Mouse (Mus musculus) spleen, adult 2 months (tissue): ENCODE measurements at regions not wholly inside any gene's neighbourhood (a gene's known extent, or its start where the extent isn't known, plus 50 kb on each side); places are given as distances from the start of the nearest gene placed in this dataset.

Source experiments
- DNase-seq, 2 experiments: peaks; one replicate each; pipeline versions ENCODE4 v3.0.0 to v3.0.0-alpha.2; 2012 to 2021; ENCODE audit warnings: low spot score in 2 of 2, low read depth in 1 of 2
- H3K27ac ChIP-seq: fragments of 200-500 bp; 2 replicates; pipeline ENCODE4 v1.5.1; 2012; ENCODE audit warnings: low read length, inconsistent platforms; ENCODE audit not compliant: insufficient read depth
- H3K27me3 ChIP-seq: fragments of 200-500 bp; 2 replicates; pipeline ENCODE4 v1.6.1; 2012; ENCODE audit warnings: mild to moderate bottlenecking, moderate library complexity, low read length, inconsistent platforms; ENCODE audit not compliant: control insufficient read depth, insufficient read depth
- H3K36me3 ChIP-seq: fragments of 200-500 bp; 2 replicates; pipeline ENCODE4 v1.6.1; 2012; ENCODE audit warnings: mild to moderate bottlenecking, low read length, inconsistent platforms; ENCODE audit not compliant: control insufficient read depth, insufficient read depth
- H3K4me1 ChIP-seq: fragments of 200-500 bp; 2 replicates; pipeline ENCODE4 v1.6.1; 2011; ENCODE audit warnings: inconsistent platforms; ENCODE audit not compliant: control insufficient read depth, insufficient read depth, insufficient read length
- H3K4me3 ChIP-seq: fragments of 200-500 bp; 2 replicates; pipeline ENCODE4 v1.5.1; 2011; ENCODE audit warnings: mild to moderate bottlenecking, inconsistent platforms; ENCODE audit not compliant: insufficient read depth, insufficient read length; ENCODE audit errors: extremely low read depth
- CTCF ChIP-seq: fragments of 200-500 bp; IDR thresholded peaks from 2 replicates; pipeline ENCODE4 v1.5.1; 2011; ENCODE audit warnings: mild to moderate bottlenecking, inconsistent platforms; ENCODE audit not compliant: insufficient read depth, insufficient read length, insufficient replicate concordance; ENCODE audit errors: extremely low read depth
- POLR2A ChIP-seq: fragments of 200-500 bp; IDR thresholded peaks from 2 replicates; pipeline ENCODE4 v1.6.1; 2011; ENCODE audit warnings: low read depth, low read length, inconsistent platforms
- WGBS: fragments of 180-500 bp; shearing (Covaris S2); methylation state at CpG from one replicate; pipeline ENCODE4 v1.1.7; 2018; 5-methylcytosine and 5-hydroxymethylcytosine counted together

DNA sequence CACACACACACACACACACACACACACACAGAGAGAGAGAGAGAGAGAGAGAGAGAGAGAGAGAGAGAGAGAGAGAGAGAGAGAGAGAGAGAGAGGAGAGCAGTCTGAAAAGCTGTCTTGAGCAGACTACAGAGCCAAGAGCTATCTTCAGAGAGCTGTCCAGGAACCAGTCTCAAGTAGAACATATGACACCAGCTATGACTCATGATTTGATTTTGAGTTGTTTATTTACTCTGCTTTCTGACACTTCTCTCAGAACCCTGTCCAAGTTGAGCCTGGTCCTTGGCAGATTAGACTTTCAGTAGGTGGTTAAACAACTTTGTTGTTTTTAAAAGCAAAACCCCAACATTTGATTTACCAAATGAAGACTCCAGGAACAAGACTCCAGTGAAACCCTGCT is 420.8 kb upstream of the Lcorl start:
- Histone ChIP-seq H3K36me3 (no peaks in the 10 kb centered on the region), H3K27ac (no peak overlapping the region), H3K4me3 (no peak overlapping the region), H3K4me1 (no peaks in the 10 kb centered on the region), H3K27me3 (no peaks in the 10 kb centered on the region)
- TF ChIP-seq POLR2A: no peak
- TF ChIP-seq CTCF: no peak
- no peak for DNase-seq

- DNase-seq: no peak
- no peaks in the 10 kb centered on the region for H3K27me3 ChIP-seq
- no peak overlapping the region for H3K4me3 ChIP-seq
- TF ChIP-seq CTCF: no peak
- TF ChIP-seq POLR2A: no peak
- 94% methylated on average over 6 of the region's 6 CpGs for WGBS
- H3K27ac ChIP-seq: no peak overlapping the region
- no peaks in the 10 kb centered on the region for H3K36me3 ChIP-seq
- H3K4me1 ChIP-seq: no peaks in the 10 kb centered on the region
Observed at GRCm38 (mm10) chr5:46256730-46257129, 399.3 kb upstream of the Lcorl start.

DNA sequence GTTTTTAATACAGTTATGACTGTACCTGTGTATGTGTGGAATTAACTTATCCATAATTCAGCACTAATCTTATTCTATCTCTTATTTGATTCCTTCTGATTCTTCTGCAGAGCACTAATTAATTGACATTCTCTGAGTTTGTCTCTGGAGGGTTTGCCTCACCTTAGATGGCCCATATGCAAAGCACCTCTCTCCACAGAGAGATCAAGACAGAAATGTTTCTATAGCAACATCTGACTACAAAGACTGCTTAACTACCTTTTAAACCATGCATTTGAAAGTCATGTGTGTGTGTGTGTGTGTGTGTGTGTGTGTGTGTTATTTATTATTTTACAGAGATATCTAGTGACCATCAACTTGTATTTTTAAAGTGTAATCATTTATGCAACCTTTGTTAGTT is 396.5 kb upstream of the Lcorl start:
- H3K27ac ChIP-seq: no peak overlapping the region
- no peaks in the 10 kb centered on the region for H3K4me1 ChIP-seq
- H3K4me3 ChIP-seq: no peak overlapping the region
- no peak for DNase-seq
- no peaks in the 10 kb centered on the region for H3K36me3 ChIP-seq
- TF ChIP-seq POLR2A (no peak), CTCF (no peak)
- no peaks in the 10 kb centered on the region for H3K27me3 ChIP-seq

- Histone ChIP-seq H3K4me1 (no peaks in the 10 kb centered on the region), H3K4me3 (no peak overlapping the region), H3K36me3 (no peaks in the 10 kb centered on the region), H3K27ac (no peak overlapping the region), H3K27me3 (no peaks in the 10 kb centered on the region)
- WGBS: 82% methylated on average over 5 of the region's 5 CpGs
- DNase-seq: no peak
- no peak for TF ChIP-seq CTCF
- no peak for TF ChIP-seq POLR2A
Observed at GRCm38 (mm10) chr5:46235364-46236067, 378.1 kb upstream of the Lcorl start.

DNA sequence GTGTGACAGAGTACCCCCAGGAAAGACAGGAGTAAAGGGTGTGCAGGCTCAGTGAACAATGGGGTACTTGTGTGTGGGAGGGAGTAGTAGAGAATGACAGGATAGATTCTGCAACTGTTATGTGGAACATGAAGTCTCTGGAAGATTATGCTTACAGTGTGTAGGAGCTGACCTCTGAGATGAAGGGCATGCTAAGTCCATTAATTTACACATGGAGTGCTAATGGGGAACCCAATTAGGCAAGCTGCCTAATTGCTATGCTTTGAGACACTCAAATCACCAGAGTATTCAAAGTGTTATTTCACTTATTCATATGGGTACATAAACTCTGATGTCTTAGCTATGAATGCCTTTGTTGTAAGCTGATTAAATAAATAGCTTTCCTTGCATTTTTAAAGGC is 375.4 kb upstream of the Lcorl start:
- no peaks in the 10 kb centered on the region for H3K36me3 ChIP-seq
- no peak overlapping the region for H3K27ac ChIP-seq
- TF ChIP-seq POLR2A (no peak), CTCF (no peak)
- H3K27me3 ChIP-seq: no peaks in the 10 kb centered on the region
- no peaks in the 10 kb centered on the region for H3K4me1 ChIP-seq
- H3K4me3 ChIP-seq: no peak overlapping the region
- no peak for DNase-seq

DNA sequence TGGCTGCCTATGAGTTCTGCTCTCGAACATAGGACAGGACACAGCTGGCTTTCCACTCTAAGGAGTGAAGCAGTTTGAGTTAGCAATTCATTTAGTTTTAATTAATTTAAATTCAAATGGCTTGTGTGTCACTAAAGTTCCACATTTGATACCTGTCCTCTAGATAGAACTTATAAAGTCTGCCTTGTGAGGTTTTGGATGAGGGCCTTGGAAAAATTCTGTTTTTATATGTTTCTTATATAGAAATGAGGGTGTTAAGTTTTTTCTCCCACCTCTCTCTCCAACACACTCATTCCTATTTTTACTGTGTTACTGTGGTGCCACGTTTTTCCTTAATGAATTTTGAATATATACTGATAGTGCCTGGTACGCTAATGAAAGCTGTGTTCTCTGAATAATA is 371.3 kb upstream of the Lcorl start:
- H3K4me1 ChIP-seq: no peaks in the 10 kb centered on the region
- no peaks in the 10 kb centered on the region for H3K27me3 ChIP-seq
- DNase-seq: no peak
- no peak overlapping the region for H3K27ac ChIP-seq
- TF ChIP-seq POLR2A (no peak), CTCF (no peak)
- H3K36me3 ChIP-seq: no peaks in the 10 kb centered on the region
- 70% methylated on average over 3 of the region's 3 CpGs for WGBS
- no peak overlapping the region for H3K4me3 ChIP-seq

- H3K27ac ChIP-seq: no peak overlapping the region
- no peaks in the 10 kb centered on the region for H3K36me3 ChIP-seq
- 83% methylated on average over 4 of the region's 4 CpGs for WGBS
- TF ChIP-seq CTCF: no peak
- no peak for TF ChIP-seq POLR2A
- DNase-seq: no peak
- H3K27me3 ChIP-seq: no peaks in the 10 kb centered on the region
- H3K4me1 ChIP-seq: no peaks in the 10 kb centered on the region
- H3K4me3 ChIP-seq: no peak overlapping the region
Observed at GRCm38 (mm10) chr5:46212845-46213468, 355.5 kb upstream of the Lcorl start.
